Mouse (Mus musculus) adrenal gland, adult 8-10 months (tissue): Measurements from ENCODE around the gene Pgp. TPM values are rescaled to one million over a fixed set of nuclear protein-coding genes. Genes with fewer than 3 reads are reported as not detected.
"Not testable (repeated sequence)": the region's sequence is repeated elsewhere in the genome, so short reads cannot be mapped to it uniquely, and the experiment has no call there.

ENCODE experiments used
- DNase-seq: peaks from one replicate; pipeline ENCODE4 v3.0.0; 2022
- total RNA-seq, 4 experiments: library from RNA; stranded (reverse); gene quantifications; 2 replicates each; pipeline ENCODE4 v1.2.4; 2022

The Pgp gene
- 100 to 1,000 TPM; 105 to 116 (median 107) TPM for total RNA-seq

DNA sequence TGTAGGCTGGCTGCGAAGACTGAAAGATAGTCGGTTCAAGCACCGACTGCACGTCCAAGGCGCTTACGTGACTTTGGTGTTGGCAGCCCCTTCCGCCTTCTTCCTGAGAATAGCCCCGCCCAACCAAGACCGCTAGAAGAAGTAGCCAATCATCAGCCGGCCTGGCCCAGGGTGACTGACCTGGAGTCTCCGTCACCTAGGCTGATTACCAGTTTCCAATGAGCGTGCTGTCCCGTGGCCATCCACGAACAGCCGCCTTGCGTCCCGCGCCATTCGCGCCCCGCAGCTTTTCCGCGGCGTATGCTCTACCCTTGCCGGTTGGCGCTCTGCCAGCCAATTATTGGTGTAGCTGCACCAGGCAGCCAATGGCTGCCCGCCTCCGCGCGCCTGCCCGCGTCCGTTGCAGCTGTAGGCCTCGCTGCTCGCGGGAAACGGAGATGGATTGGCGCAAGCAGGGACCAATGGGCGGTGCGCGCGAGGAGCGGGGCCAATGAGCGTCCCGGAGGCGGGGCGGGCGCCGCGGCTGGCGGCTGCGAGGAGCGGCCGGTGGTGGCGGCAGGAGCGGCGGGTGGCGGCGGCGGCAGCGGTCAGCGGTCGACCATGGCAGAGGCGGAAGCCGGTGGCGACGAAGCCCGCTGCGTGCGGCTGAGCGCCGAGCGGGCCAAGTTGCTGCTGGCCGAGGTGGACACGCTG lies at the start of gene Pgp, which contains the start of gene E4f1:
TSS of gene Pgp (plus strand) at position 483 of the 693 bp plus-strand sequence.
TSS of gene E4f1 (minus strand) at position 404 of the 693 bp plus-strand sequence.
- peak; percentile 98 for DNase-seq

GRCm38 (mm10) chr17:24423114-24423513 lies 47.1 kb upstream of the Pgp start:
- no peak for DNase-seq

DNA sequence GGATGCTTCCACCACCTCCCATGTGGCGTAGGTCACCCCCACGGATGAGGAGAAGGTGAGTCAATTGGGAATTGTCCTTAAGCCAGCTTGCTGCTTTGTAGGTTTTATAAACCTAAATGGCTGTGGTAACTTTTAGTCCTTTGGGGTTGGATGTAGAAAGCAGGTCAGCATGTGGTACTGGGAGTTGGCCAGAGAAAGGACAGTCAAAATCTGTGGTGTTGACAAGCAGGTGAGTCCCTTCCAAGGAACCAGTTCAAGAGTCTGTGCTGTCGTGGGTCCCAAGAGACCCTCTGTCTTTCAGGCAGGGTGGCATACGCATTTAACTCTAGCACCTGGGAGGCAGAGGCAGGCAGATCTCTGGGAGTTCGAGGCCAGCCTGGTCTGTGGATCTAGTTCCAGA lies 45.7 kb upstream of the Pgp start:
- no peak for DNase-seq

GRCm38 (mm10) chr17:24425326-24425725 lies 44.9 kb upstream of the Pgp start:
- not testable (repeated sequence) for DNase-seq

DNA sequence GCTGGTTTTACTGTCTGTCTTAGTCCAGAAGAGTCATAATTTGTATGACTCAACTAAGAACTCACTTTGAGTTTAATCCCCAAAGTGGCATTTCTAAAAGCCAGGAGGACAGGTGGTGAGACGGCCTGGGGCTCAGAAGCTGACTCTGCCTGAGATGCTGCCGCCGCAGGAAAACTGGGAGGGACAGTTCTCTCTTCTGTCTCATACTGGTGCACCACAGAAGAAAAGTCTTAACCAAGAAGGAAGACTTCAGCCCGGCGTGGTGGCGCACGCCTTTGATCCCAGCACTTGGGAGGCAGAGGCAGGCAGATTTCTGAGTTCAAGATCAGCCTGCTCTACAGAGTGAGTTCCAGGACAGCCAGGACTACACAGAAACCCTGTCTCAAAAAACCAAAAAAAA lies 44.3 kb upstream of the Pgp start:
- DNase-seq, result no peak

GRCm38 (mm10) chr17:24426471-24427169 lies 43.6 kb upstream of the Pgp start, which contains the start of gene Eci1:
Gene Eci1, plus strand, starts transcription at chr17:24426641.
- DNase-seq, result peak; percentile 99

- no peak for DNase-seq
Observed at GRCm38 (mm10) chr17:24427170-24427557, 43.0 kb upstream of the Pgp start.

- no peak for DNase-seq
Observed at GRCm38 (mm10) chr17:24429201-24429983, 40.8 kb upstream of the Pgp start.

- DNase-seq, result no peak
Observed at GRCm38 (mm10) chr17:24437016-24437415, 33.2 kb upstream of the Pgp start.

DNA sequence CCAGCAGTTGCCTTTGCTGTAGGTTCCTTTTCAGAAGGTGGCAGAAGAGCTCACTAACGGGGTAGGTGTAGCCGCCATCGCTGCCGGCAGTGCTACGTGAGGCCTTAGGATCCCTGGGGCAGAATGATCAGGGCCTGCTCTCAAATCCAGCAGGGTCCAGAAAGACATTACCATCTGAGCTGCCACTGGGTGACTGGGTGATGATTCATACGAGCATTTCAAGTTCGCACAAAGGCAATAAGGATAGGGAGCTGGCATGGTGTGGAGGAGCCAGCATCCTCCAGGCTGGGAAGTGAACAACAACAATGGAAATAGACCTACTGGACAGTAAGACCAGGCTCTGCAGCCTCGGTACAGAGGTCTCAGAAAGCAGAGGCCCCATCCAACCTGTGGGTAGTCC lies 29.8 kb upstream of the Pgp start:
- DNase-seq, result no peak

GRCm38 (mm10) chr17:24441148-24441547 lies 29.0 kb upstream of the Pgp start:
- DNase-seq, result no peak

GRCm38 (mm10) chr17:24442107-24442506 lies 28.1 kb upstream of the Pgp start:
- no peak for DNase-seq

DNA sequence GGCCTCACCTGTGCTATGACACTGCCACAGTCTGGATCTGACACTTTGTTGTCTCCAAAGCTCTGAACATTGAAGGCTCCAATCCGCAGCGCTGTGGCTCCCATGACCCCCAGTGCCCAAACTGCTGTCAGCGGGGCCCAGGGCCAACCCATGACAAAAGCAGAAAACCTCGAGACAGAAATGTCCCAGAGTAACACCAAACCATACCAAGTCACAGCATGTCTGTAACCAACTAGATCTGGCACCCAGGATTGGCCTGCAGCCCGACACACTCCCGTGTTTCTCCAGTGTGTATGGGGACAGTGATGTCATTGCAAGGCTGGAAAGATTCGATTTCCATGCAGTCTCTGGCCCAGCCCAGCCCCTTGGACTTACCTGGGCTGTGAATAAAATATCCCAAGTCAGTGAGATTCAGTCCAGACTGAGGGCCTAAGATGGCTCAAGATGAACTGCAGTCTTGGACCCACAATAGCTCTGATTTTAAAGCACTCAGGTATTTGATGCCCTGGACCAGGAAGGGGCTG lies 27.5 kb upstream of the Pgp start, which contains the start of gene Dnase1l2:
TSS of gene Dnase1l2 (minus strand) at position 474 of the 524 bp plus-strand sequence.
- DNase-seq, result no peak

DNA sequence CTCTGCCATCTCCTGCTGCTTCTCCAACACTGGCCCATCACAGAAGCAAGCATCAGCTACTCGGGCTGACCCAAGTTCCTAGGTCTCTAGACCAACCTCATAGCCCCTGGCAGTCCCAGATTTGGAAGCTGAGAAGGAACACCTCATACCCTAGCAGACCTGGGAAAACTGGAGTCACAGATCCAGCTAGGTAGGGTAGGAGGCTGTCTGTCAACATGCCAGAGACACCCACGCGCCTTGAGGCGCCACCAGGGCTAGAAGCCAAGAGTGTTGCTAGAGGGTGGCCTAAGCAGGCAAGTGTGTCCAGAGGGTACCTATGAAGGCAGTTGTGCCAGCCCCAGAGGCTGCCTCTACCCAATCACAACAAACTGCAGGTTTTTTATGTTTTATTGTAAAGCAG lies 26.8 kb upstream of the Pgp start:
- DNase-seq, result no peak

DNA sequence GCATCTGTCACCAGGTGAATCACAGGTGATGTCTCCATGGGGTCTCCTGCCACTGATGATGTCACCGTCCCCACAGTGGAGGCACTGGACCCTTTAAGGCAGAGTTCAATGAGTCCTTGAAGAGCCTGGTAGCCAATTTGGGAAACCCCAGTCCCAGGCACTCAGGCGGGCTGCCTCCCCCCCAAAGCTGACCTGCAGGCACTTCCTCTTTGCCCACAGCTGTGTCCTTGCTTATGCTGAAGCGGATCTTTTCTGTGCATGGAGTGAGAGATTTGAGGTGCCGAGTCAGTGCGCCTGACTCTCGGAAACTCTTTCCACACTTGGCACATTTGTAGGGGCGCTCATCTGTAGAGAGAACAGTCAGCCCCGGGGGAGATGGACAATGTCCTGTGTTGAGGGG lies 23.6 kb upstream of the Pgp start:
- DNase-seq, result no peak

- DNase-seq, result no peak
Observed at GRCm38 (mm10) chr17:24449507-24449906, 20.7 kb upstream of the Pgp start.

- DNase-seq, result no peak
Observed at GRCm38 (mm10) chr17:24451220-24451619, 19.0 kb upstream of the Pgp start.

- DNase-seq, result no peak
Observed at GRCm38 (mm10) chr17:24453372-24453771, 16.8 kb upstream of the Pgp start.

- no peak for DNase-seq
Observed at GRCm38 (mm10) chr17:24454218-24454755, 15.9 kb upstream of the Pgp start.

- peak; percentile 99 for DNase-seq
Observed at GRCm38 (mm10) chr17:24454756-24455522, 15.3 kb upstream of the Pgp start.

GRCm38 (mm10) chr17:24455523-24456206 lies 14.5 kb upstream of the Pgp start:
- not testable (repeated sequence) for DNase-seq
